Mouse (Mus musculus) cerebellum, adult 11-12 months (tissue): Measurements from ENCODE around the gene Krt26.

Source experiments
- DNase-seq: peaks from one replicate; pipeline ENCODE4 v3.0.0; 2022

Krt26 gene

DNA sequence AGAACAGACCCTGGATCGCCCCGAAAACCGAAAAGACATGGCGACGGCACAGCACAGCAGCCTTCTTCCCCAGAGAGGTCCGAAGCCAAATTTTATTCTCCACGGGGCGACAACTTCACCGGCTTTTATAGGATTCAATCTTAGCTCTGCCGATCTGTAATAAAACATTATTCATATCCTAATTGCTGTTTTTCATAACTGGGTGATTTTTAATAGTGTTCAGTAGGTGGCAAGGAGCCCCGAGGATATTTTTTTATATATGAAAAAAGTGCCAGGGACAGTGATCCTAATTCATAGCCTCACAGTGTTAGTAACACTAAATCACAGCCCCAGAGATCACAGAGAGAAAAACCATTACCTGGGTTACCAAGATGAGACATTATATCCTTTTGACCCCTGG lies at the start of gene Krt26:
Krt26 (minus strand) TSS at position 101 of the 400 bp plus-strand sequence.
- DNase-seq: no peak

DNA sequence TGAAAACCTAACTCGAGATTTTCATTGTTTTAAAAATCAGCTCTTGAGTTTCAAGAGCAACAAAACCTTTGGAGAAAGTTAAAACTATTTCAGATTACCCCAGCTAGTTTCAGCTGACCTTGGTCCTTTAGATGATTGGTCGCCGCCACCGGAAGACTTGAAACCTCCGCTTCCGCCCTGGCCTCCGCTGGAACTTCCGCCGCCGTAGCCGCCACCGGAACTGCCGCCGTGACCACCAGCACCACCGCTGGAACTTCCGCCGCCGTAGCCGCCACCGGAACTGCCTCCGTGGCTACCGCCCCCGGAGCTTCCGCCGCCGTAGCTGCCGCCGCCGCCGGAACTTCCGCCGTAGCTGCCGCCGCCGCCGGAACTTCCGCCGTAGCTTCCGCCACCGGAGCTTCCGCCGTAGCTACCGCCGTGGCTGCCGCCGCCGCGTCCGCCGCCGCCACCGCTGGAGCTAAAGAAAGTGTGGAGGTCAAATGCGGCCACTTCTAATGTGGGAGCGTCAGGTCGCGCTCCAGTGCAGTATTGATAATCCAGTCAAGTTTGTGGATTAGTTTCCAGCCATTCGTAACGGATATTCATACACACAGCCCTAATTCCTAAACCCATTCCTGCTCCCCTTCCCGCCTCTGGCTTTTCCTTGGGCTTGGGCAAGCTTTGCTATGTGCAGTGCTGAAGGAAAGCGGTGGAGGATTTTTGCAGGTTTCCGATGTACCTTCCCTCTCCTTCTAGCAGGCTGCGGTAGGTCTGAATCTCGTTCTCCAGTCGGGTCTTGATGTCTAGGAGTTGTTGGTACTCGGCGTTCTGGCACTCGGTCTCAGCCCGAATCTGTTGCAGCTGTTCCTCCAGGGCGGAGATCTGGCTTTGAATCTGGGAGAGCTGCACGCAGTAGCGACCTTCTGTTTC lies 48.3 kb upstream of the Krt26 start:
- peak; percentile 92 for DNase-seq

DNA sequence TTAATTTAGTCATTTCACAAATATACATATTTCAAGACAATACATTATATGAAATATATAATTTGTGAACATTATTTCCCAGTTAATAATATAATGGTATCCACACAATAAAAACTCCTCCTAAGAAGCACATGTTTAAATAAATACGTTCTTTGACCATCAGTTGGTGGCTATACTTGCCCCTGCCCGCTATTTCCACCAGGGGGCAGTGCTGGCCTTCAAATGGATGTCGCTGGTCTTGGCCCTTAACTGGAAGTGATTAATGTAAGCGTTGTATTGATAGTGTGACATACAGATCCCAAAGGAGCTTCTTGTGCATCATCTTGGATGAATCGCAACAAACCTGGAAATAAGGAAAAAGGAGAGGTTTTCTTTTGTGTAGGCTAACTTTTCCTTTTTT lies 41.8 kb upstream of the Krt26 start:
- peak; percentile 46 for DNase-seq

DNA sequence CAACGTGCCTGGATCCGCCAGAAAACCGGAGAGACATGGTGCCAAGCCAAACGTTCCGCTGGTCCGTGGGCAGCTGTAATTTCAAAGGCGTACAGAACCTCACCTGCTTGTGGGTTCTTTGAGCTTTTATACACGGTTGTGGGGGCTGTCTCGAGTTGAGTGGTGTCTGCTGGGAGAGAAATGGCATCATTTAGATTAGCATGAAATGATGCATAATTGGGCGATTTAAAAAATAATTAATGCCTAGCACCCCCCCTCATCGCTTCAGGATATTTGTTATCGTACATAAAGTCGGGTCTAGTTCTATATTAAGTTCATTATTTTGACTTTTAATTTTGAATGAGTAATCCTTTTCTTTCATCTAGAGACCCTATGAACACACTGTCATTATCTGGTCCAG lies 37.0 kb upstream of the Krt26 start, which contains the start of gene Krt28:
Krt28 (minus strand) TSS at position 101 of the 400 bp plus-strand sequence.
- DNase-seq: no peak

DNA sequence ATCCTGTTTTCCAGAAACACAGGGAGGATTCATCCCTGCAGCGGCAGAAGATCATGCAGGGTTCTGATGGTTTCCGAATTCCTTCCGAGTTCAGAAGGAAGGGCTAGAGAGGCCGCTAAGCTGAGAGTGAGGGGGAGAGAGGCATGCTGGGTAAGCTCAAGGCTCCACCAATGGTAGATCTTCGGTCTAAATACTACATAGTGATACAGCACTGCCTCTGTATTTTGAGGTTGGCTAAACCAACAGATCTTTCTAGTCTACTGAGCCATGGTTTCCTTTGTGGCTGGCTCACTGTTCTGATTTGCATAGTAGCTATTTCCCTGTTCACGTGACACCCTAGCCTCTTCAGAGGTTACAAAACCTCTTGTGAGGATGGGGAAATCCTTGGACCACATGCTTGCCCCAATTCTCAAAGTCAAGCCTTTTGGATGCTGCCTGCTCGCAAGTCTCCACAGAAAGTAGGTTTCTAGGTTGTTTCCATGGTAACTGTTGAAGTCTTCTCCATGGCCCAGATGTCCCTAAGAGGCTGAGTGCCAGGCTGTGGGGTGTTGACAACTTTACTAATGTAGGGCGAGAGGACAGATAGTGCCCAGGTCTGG lies 32.2 kb upstream of the Krt26 start:
- peak; percentile 49 for DNase-seq

DNA sequence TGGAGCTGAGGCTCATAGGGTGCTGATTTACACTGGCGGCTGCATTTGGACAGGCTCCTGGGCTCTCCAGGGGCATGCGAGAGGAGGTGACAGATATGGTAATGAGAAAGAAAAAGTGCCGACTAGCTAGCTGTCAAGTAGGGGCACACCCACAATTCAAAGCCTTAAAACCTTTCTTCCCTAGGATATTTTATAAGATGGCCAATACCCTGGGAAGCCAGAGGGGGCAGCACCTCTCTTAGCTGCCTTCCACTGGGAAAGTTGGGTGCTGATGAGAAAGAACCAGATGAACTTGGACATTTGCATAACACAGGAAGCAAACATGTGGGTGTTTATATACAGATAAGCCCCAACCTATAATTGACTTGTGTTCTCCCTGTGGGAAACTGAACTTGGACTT lies 31.5 kb upstream of the Krt26 start:
- DNase-seq: no peak

DNA sequence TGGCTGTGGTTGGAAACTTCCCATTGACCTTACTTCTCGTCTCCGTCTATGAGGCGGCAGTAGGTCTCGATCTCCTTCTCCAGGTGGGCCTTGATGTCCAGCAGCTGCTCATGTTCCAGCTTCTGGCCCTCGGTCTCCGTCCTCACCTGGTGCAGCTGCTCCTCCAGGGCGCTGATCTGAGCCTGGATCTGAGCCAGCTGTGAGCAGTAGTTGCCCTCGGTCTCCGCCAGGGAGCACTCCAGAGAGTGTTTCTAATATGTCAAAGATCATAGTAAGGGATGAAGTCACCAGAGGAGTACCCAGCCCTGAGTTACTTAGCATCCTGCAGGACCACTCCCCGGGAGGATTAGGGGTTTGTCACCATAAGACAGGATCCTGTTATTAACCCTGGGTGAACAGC lies 29.0 kb upstream of the Krt26 start:
- DNase-seq: no peak

DNA sequence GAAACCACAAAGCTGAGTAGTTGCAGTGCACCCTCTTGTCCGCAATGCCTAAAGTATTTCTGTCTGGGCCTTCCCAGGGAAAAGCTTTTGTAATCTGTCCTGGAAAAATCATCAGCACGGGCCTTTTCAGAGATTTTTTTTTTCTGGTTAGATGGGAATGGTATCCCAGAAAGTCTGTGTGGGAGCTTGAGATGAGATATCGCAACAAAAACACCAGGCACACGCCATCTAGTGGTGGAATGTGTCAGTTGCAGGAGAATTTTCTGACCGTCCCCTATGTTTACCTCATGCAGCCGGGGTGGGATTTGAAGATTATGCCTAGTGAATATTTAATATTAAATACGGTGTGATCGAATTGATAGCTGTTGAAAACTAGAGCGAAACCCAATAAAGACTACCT lies 26.6 kb upstream of the Krt26 start:
- DNase-seq: peak; percentile 15

DNA sequence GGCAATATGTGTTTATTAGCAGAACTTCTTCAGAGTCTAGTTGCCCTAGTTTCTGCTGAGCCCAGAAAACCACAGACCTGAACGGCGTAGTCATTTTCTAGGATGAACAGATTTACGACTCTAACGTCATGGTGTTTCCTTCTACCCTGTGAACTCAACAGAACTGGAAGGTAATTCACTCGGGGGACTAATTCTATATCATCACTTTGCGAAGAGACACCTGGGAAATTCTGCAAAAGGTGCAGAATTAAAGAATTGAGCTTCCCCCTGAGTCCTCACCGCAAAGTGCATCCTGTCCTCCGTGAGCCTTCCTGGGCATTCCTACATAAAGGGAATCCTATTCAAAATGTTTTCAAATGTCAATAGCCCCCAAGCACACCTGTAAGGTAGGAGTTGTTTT lies 23.7 kb upstream of the Krt26 start:
- no peak for DNase-seq

DNA sequence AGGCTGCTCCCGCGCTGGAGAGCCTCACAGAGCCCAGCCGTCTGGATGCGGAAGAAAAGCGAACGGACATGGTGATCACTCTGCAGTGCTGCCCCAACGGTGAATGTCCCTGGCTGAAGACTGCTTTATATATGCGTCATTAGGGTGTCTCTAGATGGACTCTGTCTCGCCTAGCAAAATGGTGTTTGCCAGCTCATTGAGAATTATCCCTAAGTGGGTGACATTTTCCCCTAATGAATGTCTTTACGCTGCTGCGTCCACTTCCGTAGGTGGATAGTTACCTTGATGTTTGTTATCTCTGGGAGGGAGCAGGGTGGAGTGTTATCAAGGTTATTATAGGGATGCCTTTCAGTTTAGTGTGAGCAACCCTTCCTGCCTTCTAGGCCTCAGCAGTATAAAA lies 13.2 kb upstream of the Krt26 start, which contains the start of gene Krt27:
Krt27 (minus strand) TSS at position 101 of the 400 bp plus-strand sequence.
- no peak for DNase-seq

DNA sequence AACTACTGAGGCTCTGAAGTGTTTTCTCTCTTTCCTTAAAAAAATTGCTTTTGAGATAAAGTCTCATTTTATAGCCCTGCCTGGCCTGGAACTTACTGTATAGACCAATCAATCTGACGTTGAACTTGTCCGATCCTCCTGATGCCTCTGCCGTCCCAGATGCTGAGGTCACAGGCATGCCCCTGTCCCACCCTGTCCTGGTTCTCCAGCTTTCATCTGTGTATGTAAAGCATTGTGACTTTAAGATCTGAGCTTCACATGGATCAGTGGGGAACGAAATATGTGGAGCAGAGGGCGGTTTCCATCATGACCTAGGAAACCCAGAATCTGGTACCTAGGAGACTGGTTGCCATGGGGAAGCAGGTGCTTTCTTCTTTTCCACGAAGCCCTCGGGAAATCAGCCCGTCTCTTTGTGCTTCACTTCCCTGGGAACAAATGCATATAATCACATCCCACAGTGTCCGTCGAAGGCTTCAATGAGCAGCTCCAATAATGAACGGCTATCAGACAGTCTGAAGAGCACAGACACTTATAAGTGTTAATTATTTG lies 1.6 kb upstream of the Krt26 start:
- no peak for DNase-seq

DNA sequence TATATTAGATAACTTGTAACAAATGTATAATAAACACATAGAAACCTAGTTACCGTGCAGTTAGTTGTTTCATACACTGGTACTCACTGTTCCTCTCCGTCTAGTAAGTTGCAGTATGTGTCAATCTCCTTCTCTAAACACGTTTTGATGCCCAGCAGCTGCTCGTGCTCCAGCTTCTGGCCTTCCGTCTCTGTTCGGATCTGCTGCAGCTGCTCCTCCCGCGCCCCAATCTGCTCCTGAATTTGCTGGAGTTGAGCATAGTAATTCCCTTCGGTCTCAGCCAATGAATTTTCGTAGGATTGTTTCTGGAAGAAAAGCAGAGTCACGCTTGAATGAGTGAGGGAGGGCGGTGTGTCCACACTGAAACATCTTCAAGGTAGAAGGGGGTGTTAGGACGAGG lies 4.3 kb downstream of the Krt26 start:
- DNase-seq: no peak

DNA sequence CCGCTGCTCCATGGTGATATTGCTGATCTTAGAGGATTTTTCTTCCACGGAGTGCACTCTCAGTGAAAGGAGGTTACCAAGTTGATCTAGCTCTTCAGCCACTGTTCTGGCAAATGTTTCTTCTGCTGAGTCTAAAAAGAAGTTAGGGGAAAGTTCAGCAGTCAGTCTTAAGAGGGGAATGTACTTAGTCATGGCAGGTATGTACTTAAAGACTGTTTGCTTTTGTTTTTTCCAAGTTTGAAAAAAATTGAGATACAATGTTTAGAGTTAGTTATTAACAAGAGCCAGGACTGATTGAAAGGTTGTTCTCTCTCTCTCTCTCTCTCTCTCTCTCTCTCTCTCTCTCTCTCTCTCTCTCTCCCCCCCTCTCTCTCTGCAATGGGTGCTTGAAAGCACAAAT lies 8.1 kb downstream of the Krt26 start:
- DNase-seq: no peak

DNA sequence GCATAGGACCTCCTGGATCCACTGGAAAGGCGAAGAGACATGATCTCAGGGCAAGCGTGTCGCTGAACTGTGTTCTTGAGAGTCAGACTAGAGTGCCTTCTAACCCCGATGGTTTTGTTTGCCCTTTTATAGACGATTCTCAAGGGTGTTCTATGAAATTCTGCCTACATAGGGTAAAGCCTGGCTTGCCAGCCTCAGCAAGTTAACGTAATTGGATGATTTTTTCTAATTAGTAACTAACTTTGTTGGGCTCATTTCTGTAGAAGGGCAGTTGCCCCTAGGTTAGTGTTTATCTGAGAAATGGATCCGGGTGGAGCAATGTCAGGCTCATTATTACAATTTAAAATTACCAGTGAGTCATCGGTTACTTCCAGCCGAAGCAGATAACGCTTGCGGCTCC lies 14.9 kb downstream of the Krt26 start, which contains the start of gene Krt25:
Krt25 (minus strand) TSS at position 101 of the 400 bp plus-strand sequence.
- DNase-seq: no peak

DNA sequence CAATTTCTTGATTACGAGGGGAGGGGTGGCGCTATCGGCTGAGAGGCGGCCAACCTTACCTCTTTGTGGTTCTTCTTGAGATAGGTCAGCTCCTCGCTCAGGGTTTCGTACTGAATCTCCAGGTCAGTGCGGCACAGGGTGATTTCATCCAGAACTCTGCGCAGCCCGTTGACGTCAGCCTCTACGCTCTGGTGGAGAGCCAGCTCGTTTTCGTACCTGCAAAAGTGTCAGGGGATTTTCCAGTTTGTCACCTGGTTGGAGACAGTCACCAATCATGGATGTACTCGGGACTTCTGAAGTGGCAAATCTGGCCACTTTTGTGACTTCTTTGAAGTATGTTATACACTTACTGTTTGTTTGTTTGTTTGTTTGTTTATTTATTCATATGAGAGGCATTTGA lies 16.7 kb downstream of the Krt26 start:
- no peak for DNase-seq

DNA sequence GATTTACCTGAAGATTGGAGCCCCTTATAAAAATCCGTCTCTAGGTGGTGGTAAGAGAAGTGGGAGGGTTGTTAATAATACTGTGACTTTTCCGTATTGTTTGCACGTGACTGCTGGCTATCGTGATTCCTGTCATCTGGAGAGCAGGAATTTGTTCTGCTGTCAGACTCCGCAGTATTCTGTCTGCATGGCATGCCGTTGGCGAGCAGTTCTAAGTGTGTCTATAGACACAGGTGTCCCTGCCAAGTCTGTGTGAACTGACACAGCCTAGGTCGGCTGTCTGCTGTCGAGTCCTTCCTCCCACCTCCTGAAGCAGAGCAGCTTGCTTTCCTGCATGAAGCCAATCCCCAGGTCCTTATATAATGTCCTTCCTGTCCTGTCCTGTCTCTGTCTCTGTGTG lies 18.6 kb downstream of the Krt26 start:
- DNase-seq: no peak

DNA sequence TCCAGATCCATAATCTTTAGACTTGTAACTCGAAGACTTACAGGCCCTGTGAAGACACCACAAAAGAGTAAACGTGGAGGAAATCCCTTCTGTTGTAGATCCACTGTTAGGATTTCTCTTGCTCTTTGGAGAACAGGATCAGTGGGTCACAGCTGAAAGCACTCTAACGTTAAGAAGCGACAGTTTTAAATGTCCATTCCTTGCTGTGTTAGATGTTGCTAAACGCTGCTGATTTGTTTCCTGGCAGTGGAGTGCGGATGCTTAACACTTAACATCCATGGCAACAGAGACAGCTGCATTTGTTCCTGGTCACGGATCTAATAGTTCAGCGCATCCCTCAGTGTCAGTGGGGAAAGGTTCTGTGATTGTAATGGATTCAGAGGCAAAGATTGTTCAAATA lies 21.2 kb downstream of the Krt26 start:
- DNase-seq: no peak

DNA sequence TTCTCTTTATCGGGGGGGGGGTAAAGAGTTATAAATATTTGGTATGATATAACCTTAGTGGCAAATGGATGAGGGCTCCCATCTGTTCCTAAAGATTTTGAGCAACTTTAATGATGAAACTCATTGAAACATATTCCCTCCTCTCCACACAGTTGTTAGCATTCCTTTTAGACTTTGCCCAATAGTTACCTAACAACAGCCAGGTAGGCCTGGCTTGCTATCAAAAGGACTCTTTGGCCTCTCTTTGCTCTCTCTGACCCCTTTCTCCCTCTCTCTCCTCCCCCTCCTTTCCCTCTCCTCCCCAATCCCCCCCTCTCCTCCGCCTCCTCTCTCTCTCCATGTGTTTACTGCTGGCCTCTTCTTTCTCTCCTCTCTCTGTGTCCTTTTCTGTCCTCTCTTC lies 23.2 kb downstream of the Krt26 start:
- no peak for DNase-seq

DNA sequence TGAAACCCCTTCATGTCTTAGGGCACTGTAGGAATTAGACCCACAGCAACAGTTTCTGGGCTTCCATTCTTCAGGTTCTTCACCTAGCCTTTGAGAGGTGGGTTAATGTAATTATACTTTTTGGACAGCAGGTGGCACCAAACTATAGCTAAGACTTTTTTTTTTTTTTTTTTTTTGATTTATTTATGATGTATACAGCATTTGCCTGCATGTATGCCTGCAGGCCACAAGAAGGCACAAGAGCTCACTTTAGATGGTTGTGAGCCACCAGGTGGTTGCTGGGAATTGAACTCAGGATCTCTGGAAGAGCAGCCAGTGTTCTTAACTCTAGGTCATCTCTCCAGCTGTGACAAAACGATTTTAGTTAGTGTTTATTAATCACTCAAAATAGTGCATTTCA lies 26.9 kb downstream of the Krt26 start:
- DNase-seq: no peak

DNA sequence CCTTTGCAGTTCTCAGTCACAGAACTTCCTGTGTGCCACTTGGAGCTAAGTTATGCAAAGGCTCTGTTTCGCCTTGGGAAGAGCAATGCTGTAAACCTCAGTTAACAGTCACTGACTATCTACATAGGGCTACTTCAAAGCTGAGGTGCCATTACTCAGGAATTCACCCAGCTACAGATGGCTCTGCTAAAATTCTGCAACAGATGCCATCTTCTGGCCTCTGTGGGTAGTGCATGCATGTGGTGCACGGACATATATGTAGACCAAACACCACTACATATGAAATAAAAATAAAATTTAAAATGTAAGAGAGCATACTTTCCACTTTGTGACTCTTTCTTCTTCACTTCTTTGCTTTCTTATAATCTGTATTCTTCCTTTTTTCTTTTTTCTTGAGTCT lies 30.2 kb downstream of the Krt26 start:
- peak; percentile 39 for DNase-seq

DNA sequence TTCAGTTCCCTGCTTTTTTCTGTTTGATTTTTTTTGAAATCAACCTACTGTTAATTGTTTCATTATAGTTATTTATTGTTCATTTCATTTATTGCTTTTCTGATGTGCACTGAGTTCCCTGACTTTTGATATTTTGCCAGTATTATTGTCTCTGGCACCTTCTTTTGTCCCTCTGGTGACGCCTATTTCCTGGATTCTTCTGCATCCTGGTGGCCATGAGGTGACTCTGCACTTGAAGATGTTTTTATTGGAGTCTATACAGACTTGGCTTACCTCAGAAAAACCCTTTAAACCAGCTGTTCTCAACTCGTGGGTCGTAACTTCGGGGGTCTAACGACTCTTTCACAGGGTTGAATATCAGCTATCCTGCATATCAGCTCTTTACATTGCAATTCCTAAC lies 42.7 kb downstream of the Krt26 start:
- no peak for DNase-seq

DNA sequence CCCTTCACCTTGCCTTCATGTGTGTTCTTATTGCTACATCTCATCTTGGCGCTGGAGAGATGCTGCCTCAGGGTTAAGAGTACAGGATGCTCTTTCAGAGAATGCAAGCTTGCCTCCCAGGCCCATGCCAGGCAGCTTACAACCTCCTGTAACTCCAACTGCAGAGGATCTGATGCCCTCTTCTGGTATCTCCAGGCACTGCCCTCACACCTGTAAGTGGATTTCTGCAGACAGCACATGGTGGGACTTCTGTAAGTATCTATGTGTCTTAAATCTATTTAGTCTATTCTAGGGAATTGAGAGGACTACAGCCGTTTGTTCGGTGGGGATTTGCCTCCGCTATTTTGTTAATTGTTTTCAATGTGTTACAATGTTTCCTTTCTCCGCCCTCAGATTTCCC lies 44.9 kb downstream of the Krt26 start:
- peak; percentile 68 for DNase-seq

DNA sequence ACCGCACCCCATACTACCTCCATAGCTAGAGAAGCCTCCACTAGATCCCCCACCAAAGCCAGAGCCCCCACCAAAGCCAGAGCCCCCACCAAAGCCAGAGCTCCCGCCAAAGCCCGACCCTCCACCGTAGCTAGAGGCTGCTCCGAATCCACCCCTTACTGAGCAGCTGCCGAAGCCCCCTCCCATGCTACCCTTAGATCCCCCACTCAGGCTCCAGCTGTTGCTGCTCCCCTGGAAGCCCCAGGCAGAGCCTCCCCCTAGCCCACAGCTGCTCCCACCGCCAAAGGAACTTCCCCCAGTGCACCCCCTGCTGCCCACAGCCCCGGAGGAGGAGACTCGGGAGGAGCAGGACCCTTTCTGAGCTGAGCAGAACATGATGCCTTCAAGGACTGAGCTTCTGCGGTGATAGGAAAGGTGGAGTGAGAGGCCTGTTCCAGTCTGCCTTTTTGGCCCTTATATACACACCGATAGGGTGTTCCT lies 52.9 kb downstream of the Krt26 start, which contains the start of gene Krt24:
Krt24 (minus strand) TSS at position 430 of the 480 bp plus-strand sequence.
- DNase-seq: peak; percentile 47

DNA sequence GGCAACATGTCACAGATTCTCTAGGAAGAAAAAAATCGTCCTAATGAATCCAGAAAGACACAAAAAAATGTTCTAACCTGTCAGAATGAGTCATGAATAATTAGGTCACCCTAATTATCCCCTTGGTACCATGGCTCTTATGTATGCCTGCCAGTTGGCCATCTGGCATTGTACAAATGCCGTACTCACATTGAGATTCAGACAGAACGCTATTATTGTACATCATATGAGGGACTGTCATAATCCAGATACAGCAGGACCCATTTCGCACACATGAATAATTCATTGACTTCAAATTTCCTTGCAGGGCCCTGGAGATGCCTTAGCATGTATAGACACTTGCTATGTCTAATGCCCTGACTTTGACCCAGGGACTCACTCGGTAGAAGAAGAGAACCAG lies 53.8 kb downstream of the Krt26 start:
- DNase-seq: peak; percentile 82
